Mouse (Mus musculus) fat pad, adult 2 months (tissue): ENCODE data around the gene Afdn.

Experiments
- DNase-seq: peaks from one replicate; pipeline ENCODE4 v3.0.0-alpha.2; 2011; ENCODE audit warnings: low read depth, low spot score; ENCODE audit errors: extremely low read depth

The Afdn gene

GRCm38 (mm10) chr17:13759853-13760627 is at the start of gene Afdn:
Gene Afdn, plus strand, starts transcription at chr17:13760539.
- no peak for DNase-seq

GRCm38 (mm10) chr17:13711173-13711572 is 49.2 kb upstream of the Afdn start:
- no peak for DNase-seq

GRCm38 (mm10) chr17:13712116-13712515 is 48.2 kb upstream of the Afdn start:
- peak; percentile 30 for DNase-seq

- DNase-seq, result no peak
Observed at GRCm38 (mm10) chr17:13712518-13712917, 47.8 kb upstream of the Afdn start.

GRCm38 (mm10) chr17:13714128-13714527 is 46.2 kb upstream of the Afdn start:
- peak; percentile 61 for DNase-seq

DNA sequence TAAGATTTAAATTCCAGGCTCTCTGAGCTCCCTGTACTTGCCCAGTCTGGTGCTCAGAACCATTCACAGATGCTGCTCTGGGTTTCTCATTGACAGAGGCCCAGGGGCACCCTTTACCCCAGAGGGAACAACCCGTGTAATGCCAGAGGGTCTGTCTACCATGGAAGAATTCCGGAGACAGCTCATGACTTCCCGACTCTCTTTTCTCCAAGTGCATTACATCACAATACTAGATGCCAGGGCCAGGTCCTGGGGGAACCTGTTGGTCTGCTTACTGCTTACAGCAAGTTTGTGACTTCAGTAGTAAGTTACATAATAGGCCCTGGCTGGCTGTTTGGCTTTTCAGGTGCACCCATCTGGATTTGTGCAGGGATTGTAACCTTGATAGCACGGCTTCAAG is 45.7 kb upstream of the Afdn start:
- peak; percentile 90 for DNase-seq

DNA sequence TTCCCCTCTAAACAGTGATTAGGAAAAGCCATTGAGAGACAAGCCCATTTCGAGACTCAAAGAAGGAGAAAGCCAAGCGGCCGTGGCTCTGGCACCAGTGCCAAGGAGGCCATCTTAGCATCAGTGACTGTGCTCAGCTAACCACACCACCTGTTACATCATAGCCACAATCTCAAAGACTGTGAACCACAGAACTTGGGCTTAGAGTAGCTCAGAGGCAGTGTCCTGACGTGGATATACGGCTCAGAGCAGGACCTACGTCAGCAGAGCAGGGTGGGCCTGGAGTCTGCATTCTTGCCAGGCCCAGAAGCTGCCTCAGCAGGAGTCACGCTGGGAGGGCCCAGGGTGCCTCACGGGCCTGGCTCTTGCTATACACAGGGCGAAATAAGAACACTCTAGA is 44.8 kb upstream of the Afdn start:
- no peak for DNase-seq

GRCm38 (mm10) chr17:13716336-13716735 is 44.0 kb upstream of the Afdn start:
- no peak for DNase-seq

DNA sequence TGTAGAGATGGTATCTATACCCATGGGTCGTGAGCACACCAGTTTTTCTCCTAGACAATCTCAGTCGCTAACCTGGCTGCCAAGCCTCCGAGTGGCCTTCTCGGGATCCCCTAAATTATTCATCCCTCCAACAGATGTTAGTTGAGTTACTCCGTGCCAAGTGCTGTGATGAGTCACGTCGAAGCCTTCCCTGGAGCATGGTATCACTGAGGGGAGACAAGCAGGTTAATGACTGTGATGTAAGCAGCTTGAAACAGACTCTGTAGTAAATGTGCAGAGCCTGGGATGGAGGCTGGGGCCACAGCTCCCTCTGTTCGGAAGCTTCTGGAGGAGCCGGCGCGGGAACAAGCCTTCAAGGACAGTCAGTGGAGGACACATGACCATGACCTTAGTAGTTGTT is 42.9 kb upstream of the Afdn start:
- no peak for DNase-seq

DNA sequence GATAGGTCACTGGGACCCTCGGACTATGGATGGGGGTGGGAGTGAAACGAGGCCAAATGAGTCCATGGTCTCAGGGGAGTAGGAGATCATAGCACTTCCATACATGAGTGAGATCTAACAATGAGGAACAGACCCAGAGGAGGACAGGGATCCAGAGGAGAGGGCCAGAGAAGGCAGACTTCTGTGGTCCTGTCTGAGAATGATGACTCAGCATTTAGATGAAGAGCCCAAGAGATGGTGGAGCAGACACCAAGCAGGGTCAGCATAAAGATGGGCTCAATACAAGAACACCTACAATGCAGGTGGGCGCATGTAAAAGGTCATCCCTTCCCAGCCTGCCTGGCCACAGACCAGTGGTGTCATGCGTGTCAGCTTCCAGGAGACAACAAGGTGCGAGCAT is 40.2 kb upstream of the Afdn start:
- DNase-seq, result no peak

DNA sequence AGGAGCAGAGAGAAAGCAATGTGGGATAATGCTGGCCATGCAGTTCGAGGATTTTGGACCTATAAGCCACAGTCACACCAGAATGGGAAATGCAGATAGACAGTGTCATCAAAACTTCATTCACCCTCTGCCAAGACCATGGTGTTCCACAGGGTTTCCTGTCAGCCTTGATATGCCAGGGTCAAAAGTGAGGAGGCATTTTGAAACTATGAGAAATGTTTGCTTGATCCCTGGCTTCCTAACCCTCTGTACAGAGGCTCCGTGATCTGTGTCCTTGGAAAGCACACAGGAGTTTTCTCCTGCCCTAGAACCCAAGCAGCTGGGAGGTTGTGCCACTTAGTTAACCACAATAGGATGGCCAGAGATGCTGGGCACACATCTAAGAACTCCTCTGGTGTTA is 39.0 kb upstream of the Afdn start:
- no peak for DNase-seq

DNA sequence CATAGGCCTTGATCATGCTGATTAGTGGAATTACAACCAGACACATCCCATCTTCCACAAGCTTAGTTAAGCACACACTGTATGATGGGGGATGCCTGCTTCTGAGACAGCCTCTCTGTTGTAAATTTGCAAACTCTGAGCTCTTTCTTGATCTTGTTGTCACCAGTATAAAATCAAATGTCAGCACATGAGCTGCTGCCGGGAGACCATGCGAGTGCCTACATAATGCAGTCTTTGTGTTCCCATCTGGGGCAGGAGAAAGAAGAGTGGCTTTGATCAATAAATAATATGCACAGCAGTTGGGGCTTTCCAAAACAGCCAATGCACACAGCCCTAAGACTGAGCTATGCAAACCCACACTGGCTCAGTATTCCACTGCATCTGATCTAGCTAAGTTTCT is 37.9 kb upstream of the Afdn start:
- DNase-seq, result no peak

DNA sequence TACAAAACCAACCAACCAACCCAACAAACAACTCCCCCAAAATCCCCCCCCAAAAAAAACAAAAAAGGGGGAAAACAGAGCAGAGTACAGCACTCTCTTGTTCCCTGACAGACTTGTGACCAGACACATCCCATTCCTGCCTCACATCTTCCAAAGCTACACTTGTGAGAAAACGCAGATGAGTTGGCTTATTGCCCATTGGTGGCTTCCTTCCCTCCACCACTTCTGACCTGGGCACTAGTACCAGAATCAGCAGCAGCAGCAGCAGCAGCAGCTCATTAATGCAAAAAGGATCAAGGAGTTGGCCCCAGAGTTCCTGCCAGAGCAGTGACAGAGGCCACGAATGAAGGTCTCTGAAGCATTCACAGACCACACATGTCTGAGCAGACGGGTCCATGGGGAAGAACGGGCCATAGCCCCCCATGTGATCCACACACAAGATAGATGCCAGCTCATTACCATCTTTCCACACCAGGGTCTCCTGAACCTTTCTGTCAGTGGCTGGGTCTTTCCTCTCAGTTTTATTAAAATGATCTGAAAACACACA is 35.3 kb upstream of the Afdn start:
- no peak for DNase-seq

- no peak for DNase-seq
Observed at GRCm38 (mm10) chr17:13726832-13727355, 33.4 kb upstream of the Afdn start.

DNA sequence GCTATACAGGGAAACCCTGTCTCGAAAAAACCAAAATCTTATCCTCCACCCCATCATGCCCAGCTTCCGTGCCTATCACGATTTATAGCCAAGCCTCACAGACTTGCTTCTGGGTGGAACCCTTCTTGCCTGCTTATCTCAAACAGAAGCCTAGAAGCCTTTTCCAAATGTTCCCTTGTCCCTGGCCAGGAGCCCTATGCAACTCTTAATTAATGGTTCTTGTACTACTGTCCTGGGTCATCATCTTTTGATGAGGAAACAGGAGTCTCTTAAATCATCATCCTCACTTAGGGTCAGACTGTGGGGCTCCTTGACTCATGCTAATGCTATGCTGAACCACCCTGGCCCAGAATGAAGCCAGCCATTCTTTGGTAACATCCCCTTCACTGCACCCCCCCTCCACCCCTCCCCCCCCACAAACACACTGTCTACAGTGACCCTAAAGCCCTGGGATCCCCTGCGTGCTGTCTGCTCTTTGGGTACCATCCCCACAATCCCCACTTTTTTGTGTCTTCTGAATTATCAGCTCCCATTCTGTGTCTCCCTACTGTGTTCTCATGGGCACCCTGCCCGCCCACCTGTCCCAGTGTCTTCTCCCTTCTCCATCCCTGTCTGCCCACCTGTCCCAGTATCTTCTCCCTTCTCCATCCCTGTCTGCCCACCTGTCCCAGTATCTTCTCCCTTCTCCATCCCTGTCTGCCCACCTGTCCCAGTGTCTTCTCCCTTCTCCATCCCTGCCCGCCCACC is 29.2 kb upstream of the Afdn start:
- DNase-seq, result no peak

DNA sequence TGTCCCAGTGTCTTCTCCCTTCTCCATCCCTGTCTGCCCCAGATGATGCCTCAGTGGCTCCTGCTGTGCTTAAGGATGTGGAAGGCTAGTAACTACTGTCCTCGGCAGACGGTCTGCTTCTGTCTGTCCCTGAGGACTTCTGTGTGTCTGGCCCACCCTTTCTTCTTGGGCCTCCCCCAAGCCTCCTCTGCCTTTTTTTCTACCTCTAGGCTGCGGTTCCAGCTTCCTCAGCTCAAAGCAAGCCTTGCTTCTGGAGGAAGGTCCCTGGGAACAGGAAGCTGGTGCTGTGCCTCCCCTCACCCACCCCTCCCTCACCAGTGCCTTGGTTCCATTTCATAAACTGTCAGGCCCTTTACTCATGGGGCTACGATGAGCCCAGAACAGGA is 28.6 kb upstream of the Afdn start:
- no peak for DNase-seq

DNA sequence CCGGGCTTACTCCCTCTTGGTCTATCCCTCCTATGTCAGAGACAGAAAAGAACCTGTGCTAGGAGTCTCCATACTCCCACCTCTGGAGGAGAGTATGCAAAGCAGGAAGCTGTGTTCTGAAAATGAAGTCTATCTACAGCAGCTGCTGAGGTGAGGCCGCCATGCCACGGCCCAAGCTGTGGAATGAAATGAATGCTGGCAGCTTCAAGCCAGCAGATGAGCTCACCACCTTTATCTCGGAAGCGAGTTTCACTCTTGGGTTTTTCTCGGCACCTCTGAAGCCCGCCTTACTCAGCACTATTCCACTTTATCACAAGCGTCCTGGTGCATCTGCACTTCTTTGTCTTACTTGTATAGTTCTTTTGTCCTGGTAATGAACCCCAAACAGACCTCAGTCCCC is 27.7 kb upstream of the Afdn start:
- DNase-seq, result no peak

DNA sequence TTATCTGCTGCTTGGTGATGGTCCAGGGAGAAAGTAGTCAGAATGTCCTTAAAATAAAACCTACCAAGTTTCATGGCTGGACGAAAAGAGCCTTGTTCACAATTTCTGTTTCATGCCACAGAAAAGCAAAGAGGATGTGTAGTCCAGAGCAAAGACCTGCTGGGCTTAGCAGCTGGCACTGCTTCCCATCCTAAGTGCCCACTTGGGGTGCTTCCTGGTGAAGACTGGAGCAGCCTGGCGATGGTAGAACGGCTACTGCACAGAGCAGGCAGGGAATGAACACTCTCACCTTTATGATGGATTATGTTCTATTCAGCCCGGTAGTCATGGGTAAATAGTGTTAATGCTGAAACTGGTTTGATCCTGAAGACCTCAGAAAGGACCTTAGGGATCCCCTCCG is 26.4 kb upstream of the Afdn start:
- no peak for DNase-seq

- DNase-seq, result no peak
Observed at GRCm38 (mm10) chr17:13735057-13735456, 25.3 kb upstream of the Afdn start.

GRCm38 (mm10) chr17:13735803-13736282 is 24.5 kb upstream of the Afdn start:
- no peak for DNase-seq

- no peak for DNase-seq
Observed at GRCm38 (mm10) chr17:13737336-13737735, 23.0 kb upstream of the Afdn start.
